ENCODE assay signal across 22 mouse cellular contexts in genomic region chr4:95795283-95795682, GRCm38 (mm10).
DNase-seq lines count a peak whose midpoint lies in the region; ATAC-seq and TF ChIP-seq lines count a peak whose summit lies in the region.
"Had no signal": no experiment of that assay in that cellular context is flagged by ENCODE, and none has a peak within 500 bp of the region (broad histone marks: within the 10 kb centered on the region; RNA-seq: fewer than 3 reads in every experiment).

No protein-coding gene starts in this region.

- ATAC-seq in liver, postnatal 0 days: no peak
- no peak for ATAC-seq in liver, embryonic 12.5 days
- no peak for ATAC-seq in intestine, embryonic 16.5 days
- ATAC-seq in hindbrain, embryonic 14.5 days (ENCODE audit: low FRiP score): no peak
- no peak for ATAC-seq in midbrain, embryonic 13.5 days
- ATAC-seq: forebrain, embryonic 16.5 days; inflammation-experienced regulatory T-cells, adult 6 months; midbrain, embryonic 16.5 days had no signal

- TF ChIP-seq CTCF in liver, postnatal 0 days (IDR thresholded peaks at IDR 0.05; ENCODE audit: low read depth): no peak

- H3K27me3 ChIP-seq in liver, postnatal 0 days (ENCODE audit: insufficient read depth, low read length): no peaks in the 10 kb centered on the region
- no peaks in the 10 kb centered on the region for H3K27me3 ChIP-seq in liver, embryonic 12.5 days (replicated peaks)
- no peaks in the 10 kb centered on the region for H3K27me3 ChIP-seq in intestine, embryonic 16.5 days (replicated peaks; ENCODE audit: control insufficient read depth, insufficient read depth, low read length)
- no peaks in the 10 kb centered on the region for H3K27me3 ChIP-seq in hindbrain, embryonic 14.5 days (ENCODE audit: control insufficient read depth, insufficient read depth, low read length)
- no peaks in the 10 kb centered on the region for H3K27me3 ChIP-seq in midbrain, embryonic 13.5 days
- H3K27me3 ChIP-seq: heart, embryonic 12.5 days; hindbrain, embryonic 15.5 days; limb, embryonic 12.5 days; neural tube, embryonic 12.5 days had no signal

- no peaks in the 10 kb centered on the region for H3K36me3 ChIP-seq in liver, postnatal 0 days (replicated peaks; ENCODE audit: insufficient read depth, low read length)
- no peaks in the 10 kb centered on the region for H3K36me3 ChIP-seq in liver, embryonic 12.5 days
- H3K36me3 ChIP-seq in intestine, embryonic 16.5 days (ENCODE audit: control insufficient read depth, insufficient read depth, low read length): no peaks in the 10 kb centered on the region
- H3K36me3 ChIP-seq in hindbrain, embryonic 14.5 days (replicated peaks; ENCODE audit: control insufficient read depth, insufficient read depth): no peaks in the 10 kb centered on the region
- no peaks in the 10 kb centered on the region for H3K36me3 ChIP-seq in midbrain, embryonic 13.5 days
- H3K36me3 ChIP-seq: heart, embryonic 12.5 days; hindbrain, embryonic 15.5 days; limb, embryonic 12.5 days; neural tube, embryonic 12.5 days had no signal

- peaks cover 4% of the 10 kb centered on the region; the same call in 1 of the 2 replicates for H3K4me1 ChIP-seq in liver, postnatal 0 days (ENCODE audit: insufficient read depth)
- 0 out of 2 replicates have a peak, but pooled peaks cover 2% of the 10 kb centered on the region for H3K4me1 ChIP-seq in liver, embryonic 12.5 days
- H3K4me1 ChIP-seq in intestine, embryonic 16.5 days (ENCODE audit: control insufficient read depth, insufficient read depth, low read length): peaks cover 16% of the 10 kb centered on the region
- no peaks in the 10 kb centered on the region for H3K4me1 ChIP-seq in hindbrain, embryonic 14.5 days (replicated peaks; ENCODE audit: control insufficient read depth, insufficient read depth, low read length)
- H3K4me1 ChIP-seq in midbrain, embryonic 13.5 days (replicated peaks): no peaks in the 10 kb centered on the region
- H3K4me1 ChIP-seq: hindbrain, embryonic 15.5 days; neural tube, embryonic 12.5 days had no signal

- TF ChIP-seq EP300 in liver, postnatal 0 days (IDR thresholded peaks at IDR 0.05; ENCODE audit: low read depth): no peak

- H3K4me2 ChIP-seq in liver, postnatal 0 days (ENCODE audit: low read depth, low read length): no peak overlapping the region
- no peak overlapping the region for H3K4me2 ChIP-seq in liver, embryonic 12.5 days
- no peak overlapping the region for H3K4me2 ChIP-seq in intestine, embryonic 16.5 days (ENCODE audit: low read depth, low read length)
- no peak overlapping the region for H3K4me2 ChIP-seq in hindbrain, embryonic 14.5 days (replicated peaks)
- no peak overlapping the region for H3K4me2 ChIP-seq in midbrain, embryonic 13.5 days (replicated peaks)
- H3K4me2 ChIP-seq: heart, embryonic 12.5 days; hindbrain, embryonic 15.5 days; limb, embryonic 12.5 days; neural tube, embryonic 12.5 days had no signal

- H3K9me3 ChIP-seq in liver, postnatal 0 days (ENCODE audit: low read length): no peaks in the 10 kb centered on the region
- no peaks in the 10 kb centered on the region for H3K9me3 ChIP-seq in liver, embryonic 12.5 days (replicated peaks)
- no peaks in the 10 kb centered on the region for H3K9me3 ChIP-seq in intestine, embryonic 16.5 days (ENCODE audit: control insufficient read depth, low read length)
- no peaks in the 10 kb centered on the region for H3K9me3 ChIP-seq in hindbrain, embryonic 14.5 days (ENCODE audit: control insufficient read depth, low read length)
- no peaks in the 10 kb centered on the region for H3K9me3 ChIP-seq in midbrain, embryonic 13.5 days
- H3K9me3 ChIP-seq: heart, embryonic 12.5 days; hindbrain, embryonic 15.5 days; limb, embryonic 12.5 days; neural tube, embryonic 12.5 days had no signal

- DNase-seq in liver, postnatal 0 days: no peak
- peak; percentile 6 for DNase-seq in MN1 (ENCODE audit: low spot score)
- no peak for DNase-seq in hindbrain, embryonic 14.5 days (ENCODE audit: low spot score)
- DNase-seq: adrenal gland, adult 8-10 months; cerebellum, adult 2 months; cerebellum, postnatal 14 days; gastrocnemius, adult 2 months; gastrocnemius, postnatal 36 days; heart, adult 2 months; lung, postnatal 10 days had no signal

- H3K27ac ChIP-seq in liver, postnatal 0 days (ENCODE audit: low read depth): peak overlapping the region; percentile 75
- no peak overlapping the region for H3K27ac ChIP-seq in liver, embryonic 12.5 days
- H3K27ac ChIP-seq in intestine, embryonic 16.5 days (ENCODE audit: low read length): peak overlapping the region; percentile 54
- no peak overlapping the region for H3K27ac ChIP-seq in hindbrain, embryonic 14.5 days
- no peak overlapping the region for H3K27ac ChIP-seq in midbrain, embryonic 13.5 days
- H3K27ac ChIP-seq: gastrocnemius, adult 2 months; heart, adult 2 months; hindbrain, embryonic 15.5 days; limb, embryonic 12.5 days; macrophage; neural tube, embryonic 12.5 days had no signal

- 79% methylated on average over 2 of the region's 2 CpGs for whole genome bisulfite sequencing in liver, postnatal 0 days (ENCODE audit: insufficient replicate concordance)
- 39% methylated on average over 2 of the region's 2 CpGs for WGBS in liver, embryonic 12.5 days (ENCODE audit: insufficient replicate concordance)
- 43% methylated on average over 2 of the region's 2 CpGs for WGBS in intestine, embryonic 16.5 days
- 92% methylated on average over 2 of the region's 2 CpGs for WGBS in hindbrain, embryonic 14.5 days
- 92% methylated on average over 2 of the region's 2 CpGs for WGBS in midbrain, embryonic 13.5 days

- no peak overlapping the region for H3K9ac ChIP-seq in liver, postnatal 0 days (replicated peaks)
- H3K9ac ChIP-seq in liver, embryonic 12.5 days: no peak overlapping the region
- no peak overlapping the region for H3K9ac ChIP-seq in intestine, embryonic 16.5 days (ENCODE audit: low read depth, low read length)
- no peak overlapping the region for H3K9ac ChIP-seq in hindbrain, embryonic 14.5 days
- H3K9ac ChIP-seq in midbrain, embryonic 13.5 days (replicated peaks): no peak overlapping the region
- H3K9ac ChIP-seq: heart, embryonic 12.5 days; hindbrain, embryonic 15.5 days; limb, embryonic 12.5 days; neural tube, embryonic 12.5 days had no signal

- H3K4me3 ChIP-seq in liver, postnatal 0 days (ENCODE audit: low read depth, low read length): no peak overlapping the region
- H3K4me3 ChIP-seq in liver, embryonic 12.5 days: no peak overlapping the region
- H3K4me3 ChIP-seq in intestine, embryonic 16.5 days (ENCODE audit: low read length): no peak overlapping the region
- no peak overlapping the region for H3K4me3 ChIP-seq in hindbrain, embryonic 14.5 days (replicated peaks; ENCODE audit: low read length)
- no peak overlapping the region for H3K4me3 ChIP-seq in midbrain, embryonic 13.5 days (replicated peaks)
- H3K4me3 ChIP-seq: erythroblast, embryonic 14.5 days; gastrocnemius, adult 2 months; heart, adult 2 months; heart, embryonic 12.5 days; hindbrain, embryonic 15.5 days; limb, embryonic 12.5 days; neural tube, embryonic 12.5 days had no signal

Comparison
In these comparisons a context has a peak if more than half of its experiments do, and no peak if none do; other contexts are left out.
1. H3K27ac ChIP-seq: peak in liver, postnatal 0 days (single experiment) and intestine, embryonic 16.5 days (single experiment); none in liver, embryonic 12.5 days (single experiment), hindbrain, embryonic 14.5 days (single experiment) and midbrain, embryonic 13.5 days (single experiment).